Mouse (Mus musculus) testis, adult 2 months (tissue): ENCODE results near the gene Glp2r.

Source experiments
- CTCF ChIP-seq: fragments of 200-500 bp; IDR thresholded peaks from 2 replicates; pipeline ENCODE4 v1.5.1; 2012; ENCODE audit warnings: low read depth, mild to moderate bottlenecking, inconsistent platforms, low read length, moderate library complexity; ENCODE audit not compliant: control insufficient read depth, insufficient read depth, insufficient replicate concordance
- POLR2A ChIP-seq: fragments of 200-500 bp; IDR thresholded peaks from 2 replicates; pipeline ENCODE4 v1.6.1; 2012; ENCODE audit warnings: low read depth, mild to moderate bottlenecking, inconsistent platforms, low read length, moderate library complexity; ENCODE audit not compliant: control insufficient read depth

GRCm38 (mm10) chr11:67670031-67670430 is 100.9 kb downstream of the Glp2r start:
- TF ChIP-seq POLR2A: no peak
- TF ChIP-seq CTCF: no peak
